Comparison of ENCODE assay signal across 25 mouse cellular contexts in genomic region chr1:74156381-74156910, GRCm38 (mm10). TPM values are rescaled to one million over a fixed set of nuclear protein-coding genes. Genes with fewer than 3 reads are reported as not detected.
A peak's percentile ranks its signal among the peaks of the same experiment; 100 is the strongest.
DNase-seq lines count a peak whose midpoint lies in the region; ATAC-seq and TF ChIP-seq lines count a peak whose summit lies in the region.
"Had no signal": no experiment of that assay in that cellular context is flagged by ENCODE, and none has a peak within 500 bp of the region (broad histone marks: within the 10 kb centered on the region; RNA-seq: fewer than 3 reads in every experiment).

No protein-coding gene starts in this region.

- peak overlapping the region; percentile 67 for H3K27ac ChIP-seq in heart, embryonic 10.5 days
- H3K27ac ChIP-seq in liver, embryonic 15.5 days (replicated peaks) = no peak overlapping the region
- no peak overlapping the region for H3K27ac ChIP-seq in midbrain, embryonic 11.5 days (ENCODE audit: low read depth, low read length)
- no peak overlapping the region for H3K27ac ChIP-seq in midbrain, embryonic 10.5 days (replicated peaks)
- no peak overlapping the region for H3K27ac ChIP-seq in stomach, postnatal 0 days (replicated peaks)
- H3K27ac ChIP-seq: forebrain, embryonic 15.5 days; hindbrain, embryonic 15.5 days; limb, embryonic 15.5 days had no signal

- no peak overlapping the region for H3K9ac ChIP-seq in liver, embryonic 15.5 days
- H3K9ac ChIP-seq in midbrain, embryonic 11.5 days (ENCODE audit: low read length) = no peak overlapping the region
- H3K9ac ChIP-seq in stomach, postnatal 0 days (ENCODE audit: low read length) = no peak overlapping the region
- H3K9ac ChIP-seq: forebrain, embryonic 15.5 days; hindbrain, embryonic 15.5 days; limb, embryonic 15.5 days had no signal

- no peaks in the 10 kb centered on the region for H3K9me3 ChIP-seq in heart, embryonic 10.5 days
- no peaks in the 10 kb centered on the region for H3K9me3 ChIP-seq in liver, embryonic 15.5 days (replicated peaks)
- H3K9me3 ChIP-seq in midbrain, embryonic 11.5 days (ENCODE audit: control insufficient read depth, low read length) = no peaks in the 10 kb centered on the region
- no peaks in the 10 kb centered on the region for H3K9me3 ChIP-seq in midbrain, embryonic 10.5 days (replicated peaks)
- no peaks in the 10 kb centered on the region for H3K9me3 ChIP-seq in stomach, postnatal 0 days (ENCODE audit: control insufficient read depth, low read length)
- H3K9me3 ChIP-seq: forebrain, embryonic 15.5 days; hindbrain, embryonic 15.5 days; limb, embryonic 15.5 days had no signal

- no peak overlapping the region for H3K4me3 ChIP-seq in heart, embryonic 10.5 days
- no peak overlapping the region for H3K4me3 ChIP-seq in liver, embryonic 15.5 days (replicated peaks)
- H3K4me3 ChIP-seq in midbrain, embryonic 11.5 days (ENCODE audit: low read depth, low read length) = no peak overlapping the region
- H3K4me3 ChIP-seq in midbrain, embryonic 10.5 days = no peak overlapping the region
- no peak overlapping the region for H3K4me3 ChIP-seq in stomach, postnatal 0 days (ENCODE audit: low read depth, low read length)
- H3K4me3 ChIP-seq: forebrain, embryonic 15.5 days; hindbrain, embryonic 15.5 days; limb, embryonic 15.5 days had no signal

- ATAC-seq in liver, embryonic 15.5 days (ENCODE audit: insufficient read depth) = no peak
- no peak for ATAC-seq in midbrain, embryonic 11.5 days (ENCODE audit: low FRiP score)
- ATAC-seq in stomach, postnatal 0 days (ENCODE audit: low FRiP score, low TSS enrichment) = peak; percentile 21; the same call in 1 of the 2 replicates
- ATAC-seq: activated CD4-positive, CD25-positive, alpha-beta regulatory T cell, adult 4 months; forebrain, embryonic 15.5 days; intestine, embryonic 16.5 days; Patski had no signal

- TF ChIP-seq CTCF in stomach, postnatal 0 days (IDR thresholded peaks at IDR 0.05; ENCODE audit: low read depth) = no peak

- intact Hi-C loops in heart, postnatal 36 days (cut with DNase I) = no loop called here

- peak; percentile 73 for DNase-seq in heart, embryonic 10.5 days (ENCODE audit: low spot score)
- DNase-seq in heart, postnatal 36 days = no peak
- DNase-seq in liver = no peak
- peak; percentile 75 for DNase-seq in midbrain, embryonic 11.5 days (ENCODE audit: low spot score, missing footprints)
- DNase-seq in midbrain, embryonic 10.5 days (ENCODE audit: low spot score) = no peak
- peak; percentile 9 for DNase-seq in stomach, postnatal 0 days (ENCODE audit: low spot score)
- DNase-seq in cerebellum, postnatal 25 days = no peak
- DNase-seq: adrenal gland, postnatal 25 days; cerebellum, adult 9-10 months; embryo, embryonic 11 days; right cerebral cortex, postnatal 25 days had no signal

- H3K27me3 ChIP-seq in heart, embryonic 10.5 days (ENCODE audit: insufficient read depth, poor library complexity, severe bottlenecking) = no peaks in the 10 kb centered on the region
- H3K27me3 ChIP-seq in liver, embryonic 15.5 days = no peaks in the 10 kb centered on the region
- no peaks in the 10 kb centered on the region for H3K27me3 ChIP-seq in midbrain, embryonic 11.5 days (ENCODE audit: control insufficient read depth, insufficient read depth, low read length)
- no peaks in the 10 kb centered on the region for H3K27me3 ChIP-seq in midbrain, embryonic 10.5 days (ENCODE audit: low read depth, poor library complexity, severe bottlenecking)
- H3K27me3 ChIP-seq in stomach, postnatal 0 days (ENCODE audit: control insufficient read depth, insufficient read depth, low read length) = no peaks in the 10 kb centered on the region
- H3K27me3 ChIP-seq: forebrain, embryonic 15.5 days; hindbrain, embryonic 15.5 days; limb, embryonic 15.5 days had no signal

- TF ChIP-seq EP300 in stomach, postnatal 0 days (optimal IDR thresholded peaks at IDR 0.05) = no peak

- peaks cover 22% of the 10 kb centered on the region for H3K4me1 ChIP-seq in heart, embryonic 10.5 days
- H3K4me1 ChIP-seq in liver, embryonic 15.5 days (replicated peaks) = 0 out of 2 replicates have a peak, but pooled peaks cover 5% of the 10 kb centered on the region
- H3K4me1 ChIP-seq in midbrain, embryonic 11.5 days (ENCODE audit: control insufficient read depth, insufficient read depth, low read length) = no peaks in the 10 kb centered on the region
- peaks cover 4% of the 10 kb centered on the region; the same call in 1 of the 2 replicates for H3K4me1 ChIP-seq in midbrain, embryonic 10.5 days
- H3K4me1 ChIP-seq in stomach, postnatal 0 days (replicated peaks; ENCODE audit: control insufficient read depth, insufficient read depth) = no peaks in the 10 kb centered on the region
- H3K4me1 ChIP-seq: forebrain, embryonic 15.5 days; hindbrain, embryonic 15.5 days; limb, embryonic 15.5 days had no signal

- H3K36me3 ChIP-seq in heart, embryonic 10.5 days = no peaks in the 10 kb centered on the region
- no peaks in the 10 kb centered on the region for H3K36me3 ChIP-seq in liver, embryonic 15.5 days (replicated peaks)
- no peaks in the 10 kb centered on the region for H3K36me3 ChIP-seq in midbrain, embryonic 11.5 days (ENCODE audit: control insufficient read depth, insufficient read depth, low read length)
- H3K36me3 ChIP-seq in midbrain, embryonic 10.5 days = no peaks in the 10 kb centered on the region
- no peaks in the 10 kb centered on the region for H3K36me3 ChIP-seq in stomach, postnatal 0 days (ENCODE audit: control insufficient read depth, insufficient read depth, low read length)
- H3K36me3 ChIP-seq: forebrain, embryonic 15.5 days; hindbrain, embryonic 15.5 days; limb, embryonic 15.5 days had no signal

- WGBS in heart, embryonic 10.5 days = 55% methylated on average over 14 of the region's 14 CpGs
- WGBS in liver, embryonic 15.5 days (ENCODE audit: insufficient replicate concordance) = 21% methylated on average over 14 of the region's 14 CpGs
- 87% methylated on average over 14 of the region's 14 CpGs for WGBS in midbrain, embryonic 11.5 days
- 91% methylated on average over 14 of the region's 14 CpGs for WGBS in midbrain, embryonic 10.5 days
- 65% methylated on average over 14 of the region's 14 CpGs for WGBS in stomach, postnatal 0 days

- H3K4me2 ChIP-seq in liver, embryonic 15.5 days = 0 out of 2 replicates have a peak overlapping the region, but pooled peaks have one; percentile 15
- H3K4me2 ChIP-seq in midbrain, embryonic 11.5 days = no peak overlapping the region
- H3K4me2 ChIP-seq in stomach, postnatal 0 days (replicated peaks; ENCODE audit: low read depth) = no peak overlapping the region
- H3K4me2 ChIP-seq: forebrain, embryonic 15.5 days; hindbrain, embryonic 15.5 days; limb, embryonic 15.5 days had no signal

RNA-seq across cellular contexts. Expression of gene Cxcr2, which starts 2.7 kb away (rescaled TPM):
- 0.09 and 0.20 TPM in 2 replicates for polyA plus RNA-seq in heart, embryonic 10.5 days (2016; fragmentation: Nextera tagmentation; extraction: Ambion mirVana)
- total RNA-seq in heart, postnatal 36 days (2021) = under 1 TPM; 0.16 to 0.17 TPM
- polyA plus RNA-seq in liver, embryonic 15.5 days (2015; fragmentation: Nextera tagmentation; extraction: Ambion mirVana) = 1.6 and 2.2 TPM in 2 replicates
- polyA plus RNA-seq in midbrain, embryonic 11.5 days (2014; fragmentation: Nextera tagmentation; extraction: Ambion mirVana) = 0.07 and 0.15 TPM in 2 replicates
- polyA plus RNA-seq in midbrain, embryonic 10.5 days (2016; fragmentation: Nextera tagmentation; extraction: Ambion mirVana) = 0.07 TPM in 1 of 2 replicates, not detected in the other
- 0.15 and 0.18 TPM in 2 replicates for polyA plus RNA-seq in stomach, postnatal 0 days (2015; fragmentation: Nextera tagmentation; extraction: Ambion mirVana)
- total RNA-seq: adrenal gland, postnatal 25 days; layer of hippocampus, postnatal 25 days; left cerebral cortex, postnatal 25 days had no signal

RNA-seq across cellular contexts. Expression of gene Rufy4, which starts 31.1 kb away (rescaled TPM):
- 0.16 and 0.23 TPM in 2 replicates for polyA plus RNA-seq in heart, embryonic 10.5 days (2016; fragmentation: Nextera tagmentation; extraction: Ambion mirVana)
- 1 to 10 TPM in 1 of 2 experiments, under 1 TPM in 1; 0.69 to 1.2 TPM for total RNA-seq in heart, postnatal 36 days (2021)
- not detected in 2 replicates for polyA plus RNA-seq in liver, embryonic 15.5 days (2015; fragmentation: Nextera tagmentation; extraction: Ambion mirVana)
- 0.22 and 0.25 TPM in 2 replicates for polyA plus RNA-seq in midbrain, embryonic 11.5 days (2014; fragmentation: Nextera tagmentation; extraction: Ambion mirVana)
- polyA plus RNA-seq in midbrain, embryonic 10.5 days (2016; fragmentation: Nextera tagmentation; extraction: Ambion mirVana) = 0.29 and 0.51 TPM in 2 replicates
- 0.13 and 0.19 TPM in 2 replicates for polyA plus RNA-seq in stomach, postnatal 0 days (2015; fragmentation: Nextera tagmentation; extraction: Ambion mirVana)
- total RNA-seq: layer of hippocampus, postnatal 25 days; left cerebral cortex, postnatal 25 days had no signal
- polyA plus RNA-seq: activated CD4-positive, CD25-positive, alpha-beta regulatory T cell, adult 4 months had no signal

RNA-seq across cellular contexts. Expression of gene Tns1, which starts 32.2 kb away (rescaled TPM):
- polyA plus RNA-seq in heart, embryonic 10.5 days (2016; fragmentation: Nextera tagmentation; extraction: Ambion mirVana) = 49.8 and 75.4 TPM in 2 replicates
- 100 to 1,000 TPM; 672 to 786 TPM for total RNA-seq in heart, postnatal 36 days (2021)
- 20.3 and 21.5 TPM in 2 replicates for polyA plus RNA-seq in liver, embryonic 15.5 days (2015; fragmentation: Nextera tagmentation; extraction: Ambion mirVana)
- polyA plus RNA-seq in midbrain, embryonic 11.5 days (2014; fragmentation: Nextera tagmentation; extraction: Ambion mirVana) = 6.9 and 9.3 TPM in 2 replicates
- polyA plus RNA-seq in midbrain, embryonic 10.5 days (2016; fragmentation: Nextera tagmentation; extraction: Ambion mirVana) = 10.3 and 13.4 TPM in 2 replicates
- polyA plus RNA-seq in stomach, postnatal 0 days (2015; fragmentation: Nextera tagmentation; extraction: Ambion mirVana) = 28.8 and 32.7 TPM in 2 replicates

RNA-seq across cellular contexts. Expression of gene Cxcr1, which starts 38.0 kb away (rescaled TPM):
- not detected in 2 replicates for polyA plus RNA-seq in heart, embryonic 10.5 days (2016; fragmentation: Nextera tagmentation; extraction: Ambion mirVana)
- total RNA-seq in heart, postnatal 36 days (2021) = not detected
- not detected in 2 replicates for polyA plus RNA-seq in liver, embryonic 15.5 days (2015; fragmentation: Nextera tagmentation; extraction: Ambion mirVana)
- polyA plus RNA-seq in midbrain, embryonic 11.5 days (2014; fragmentation: Nextera tagmentation; extraction: Ambion mirVana) = not detected in 2 replicates
- not detected in 2 replicates for polyA plus RNA-seq in midbrain, embryonic 10.5 days (2016; fragmentation: Nextera tagmentation; extraction: Ambion mirVana)
- 0.08 TPM in 1 of 2 replicates, not detected in the other for polyA plus RNA-seq in stomach, postnatal 0 days (2015; fragmentation: Nextera tagmentation; extraction: Ambion mirVana)
- total RNA-seq: adrenal gland, postnatal 25 days; gastrocnemius, postnatal 4 days; layer of hippocampus, postnatal 25 days; left cerebral cortex, postnatal 25 days had no signal
- polyA plus RNA-seq: activated CD4-positive, CD25-positive, alpha-beta regulatory T cell, adult 4 months; C2C12; forebrain, embryonic 15.5 days; hindbrain, embryonic 15.5 days; intestine, embryonic 16.5 days; kidney, embryonic 16.5 days; limb, embryonic 15.5 days; neural tube, embryonic 11.5 days; Patski; stomach, embryonic 16.5 days had no signal

Comparison
In these comparisons a context has a peak if more than half of its experiments do, and no peak if none do; other contexts are left out.
1. DNase-seq: peak in heart, embryonic 10.5 days (single experiment), midbrain, embryonic 11.5 days (single experiment) and stomach, postnatal 0 days (single experiment); none in heart, postnatal 36 days (0 of 2), liver (single experiment), midbrain, embryonic 10.5 days (single experiment) and cerebellum, postnatal 25 days (0 of 2).